Mouse (Mus musculus) heart, embryonic 16.5 days (tissue): Measurements from ENCODE around the gene Smyd2. TPM values are rescaled to one million over a fixed set of nuclear protein-coding genes. Genes with fewer than 3 reads are reported as not detected.

Source experiments
- ATAC-seq: fragments of 200-750 bp; cut with Nextera tagmentation; replicated peaks from 2 replicates; pipeline ENCODE4 v1.8.0; 2017; ENCODE audit warnings: moderate number of reproducible peaks; ENCODE audit not compliant: insufficient read depth, low FRiP score; ENCODE audit errors: extremely low read depth
- H3K27ac ChIP-seq: fragments of 300-500 bp; sonication (generic); 2 replicates; pipeline ENCODE4 v1.5.1; 2014; ENCODE audit warnings: mild to moderate bottlenecking, low read length, control low read depth, moderate library complexity
- H3K27me3 ChIP-seq: fragments of 300-500 bp; sonication (generic); 2 replicates; pipeline ENCODE4 v1.6.1; 2014; ENCODE audit warnings: low read length, mixed read lengths; ENCODE audit not compliant: control insufficient read depth, insufficient read depth
- H3K36me3 ChIP-seq: fragments of 300-500 bp; sonication (generic); 2 replicates; pipeline ENCODE4 v1.6.1; 2014; ENCODE audit not compliant: control insufficient read depth, insufficient read depth
- H3K4me1 ChIP-seq: fragments of 300-500 bp; sonication (generic); 2 replicates; pipeline ENCODE4 v1.6.1; 2014; ENCODE audit warnings: low read length, mixed read lengths; ENCODE audit not compliant: control insufficient read depth, insufficient read depth
- H3K4me2 ChIP-seq: fragments of 300-500 bp; sonication (generic); 2 replicates; pipeline ENCODE4 v1.6.1; 2014; ENCODE audit warnings: low read depth, mild to moderate bottlenecking, control low read depth, low read length
- H3K4me3 ChIP-seq: fragments of 300-500 bp; sonication (generic); 2 replicates; pipeline ENCODE4 v1.5.1; 2014; ENCODE audit warnings: mild to moderate bottlenecking, control low read depth, low read length
- H3K9ac ChIP-seq: fragments of 300-500 bp; sonication (generic); 2 replicates; pipeline ENCODE4 v1.6.1; 2014; ENCODE audit warnings: low read length, control low read depth
- H3K9me3 ChIP-seq: fragments of 300-500 bp; sonication (generic); replicated peaks from 2 replicates; pipeline ENCODE4 v1.6.1; 2016; ENCODE audit warnings: low read length; ENCODE audit not compliant: control insufficient read depth
- WGBS: fragments of 180-500 bp; shearing (Covaris S2); extraction: QIAGEN DNeasy Blood & Tissue Kit; methylation state at CpG from one replicate; pipeline ENCODE4 v1.1.7; 2014; 5-methylcytosine and 5-hydroxymethylcytosine counted together
- polyA plus RNA-seq: library from polyadenylated mRNA; unstranded; fragments of >200 nt; fragmentation: Nextera tagmentation; extraction: Ambion mirVana; gene quantifications from 2 replicates; pipeline ENCODE4 v1.2.1, GENCODE M21; 2015

The Smyd2 gene
- polyA plus RNA-seq, 1 experiment from 2014 or later: 244 TPM

DNA sequence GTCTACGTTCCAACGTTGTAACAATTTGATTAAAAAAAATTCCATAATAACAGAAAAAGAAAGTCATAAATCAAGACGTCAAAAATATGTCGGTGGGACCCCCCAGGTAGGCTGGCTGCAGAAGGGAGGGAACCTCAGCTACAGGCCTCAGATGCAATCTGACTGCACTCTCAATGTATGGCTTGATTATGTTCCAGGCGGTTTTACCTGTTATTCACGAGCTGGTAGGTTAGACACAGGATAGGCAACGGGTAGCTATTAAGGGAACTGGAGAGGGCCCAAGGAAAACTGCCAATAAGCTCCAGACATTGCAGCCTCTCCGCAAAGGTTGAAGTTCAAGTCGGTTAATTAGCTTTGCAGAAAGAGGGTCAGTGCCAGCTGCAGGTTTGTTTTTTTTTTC lies 558 bp upstream of the Smyd2 start:
- Histone ChIP-seq H3K27me3 (no peaks in the 10 kb centered on the region), H3K9ac (peak overlapping the region; percentile 96), H3K4me1 (peaks cover 63% of the 10 kb centered on the region), H3K27ac (peak overlapping the region; percentile 99), H3K9me3 (no peaks in the 10 kb centered on the region), H3K36me3 (no peaks in the 10 kb centered on the region), H3K4me3 (peak overlapping the region; percentile 88), H3K4me2 (peak overlapping the region; percentile 73)
- 26% methylated on average over 9 of the region's 9 CpGs for WGBS
- no peak for ATAC-seq

DNA sequence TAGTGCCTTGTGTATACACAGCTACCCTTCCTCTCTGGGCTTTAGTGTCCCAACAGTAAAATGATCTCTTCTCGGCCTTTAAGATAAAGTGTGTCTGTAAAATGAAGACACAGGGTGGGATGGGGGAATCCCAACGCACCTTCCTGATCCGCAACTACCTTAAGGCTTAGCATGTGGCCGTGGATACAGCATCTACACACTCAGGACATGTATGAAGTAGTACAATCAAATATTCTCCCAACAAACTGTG lies 670 bp downstream of the Smyd2 start:
- WGBS: 4% methylated on average over 4 of the region's 4 CpGs
- H3K4me2 ChIP-seq: peak overlapping the region; percentile 73
- H3K4me3 ChIP-seq: peak overlapping the region; percentile 88
- H3K27ac ChIP-seq: peak overlapping the region; percentile 99
- H3K4me1 ChIP-seq: peaks cover 64% of the 10 kb centered on the region
- no peaks in the 10 kb centered on the region for H3K36me3 ChIP-seq
- peak overlapping the region; percentile 96 for H3K9ac ChIP-seq
- ATAC-seq: no peak
- H3K9me3 ChIP-seq: no peaks in the 10 kb centered on the region
- H3K27me3 ChIP-seq: no peaks in the 10 kb centered on the region

DNA sequence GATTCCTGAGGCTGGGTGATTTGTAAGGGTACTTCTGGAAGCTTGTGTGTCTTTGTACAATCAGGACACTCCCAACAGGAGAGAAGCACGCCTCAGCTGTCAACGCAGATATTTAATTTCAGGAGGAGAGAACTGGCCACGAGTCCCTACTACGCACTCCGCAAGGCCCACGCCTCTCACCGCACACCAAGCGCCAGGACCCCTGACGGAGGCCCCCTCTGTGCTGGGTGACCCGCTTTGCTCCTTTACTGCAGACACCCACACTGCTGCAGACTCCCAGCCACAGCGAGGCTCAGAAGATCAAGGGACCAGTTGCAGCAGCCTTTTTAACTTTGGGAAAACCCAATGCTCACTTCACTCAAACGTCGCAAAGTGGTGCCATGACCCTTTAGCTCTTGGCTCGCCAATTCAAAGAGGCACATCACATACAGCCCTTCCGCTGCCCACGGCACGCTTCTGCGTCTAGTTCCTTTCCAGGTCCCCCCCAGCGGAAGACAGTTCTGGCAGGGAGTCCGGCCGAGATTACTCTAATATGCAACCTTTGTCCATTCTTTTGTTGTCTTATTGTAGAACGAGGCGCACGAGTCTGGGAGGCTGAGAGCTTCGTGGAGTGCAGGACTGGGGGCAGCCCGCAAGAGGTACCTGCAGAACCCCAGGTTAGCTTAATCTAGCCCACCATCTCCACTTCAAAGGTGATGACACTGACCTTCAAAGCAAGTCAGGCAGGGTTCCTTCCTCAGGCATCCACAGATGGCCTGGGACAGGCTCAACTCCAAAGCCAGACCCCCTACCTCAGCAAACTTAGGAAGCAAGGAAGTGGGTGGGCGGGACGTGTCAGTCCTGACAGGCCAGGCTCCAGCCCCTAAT lies 1.2 kb downstream of the Smyd2 start:
- H3K4me2 ChIP-seq: peak overlapping the region; percentile 73
- peak overlapping the region; percentile 99 for H3K27ac ChIP-seq
- peaks cover 63% of the 10 kb centered on the region for H3K4me1 ChIP-seq
- H3K4me3 ChIP-seq: peak overlapping the region; percentile 88
- 18% methylated on average over 28 of the region's 28 CpGs for WGBS
- no peak for ATAC-seq
- H3K9ac ChIP-seq: peak overlapping the region; percentile 96
- no peaks in the 10 kb centered on the region for H3K9me3 ChIP-seq
- no peaks in the 10 kb centered on the region for H3K27me3 ChIP-seq
- H3K36me3 ChIP-seq: no peaks in the 10 kb centered on the region

DNA sequence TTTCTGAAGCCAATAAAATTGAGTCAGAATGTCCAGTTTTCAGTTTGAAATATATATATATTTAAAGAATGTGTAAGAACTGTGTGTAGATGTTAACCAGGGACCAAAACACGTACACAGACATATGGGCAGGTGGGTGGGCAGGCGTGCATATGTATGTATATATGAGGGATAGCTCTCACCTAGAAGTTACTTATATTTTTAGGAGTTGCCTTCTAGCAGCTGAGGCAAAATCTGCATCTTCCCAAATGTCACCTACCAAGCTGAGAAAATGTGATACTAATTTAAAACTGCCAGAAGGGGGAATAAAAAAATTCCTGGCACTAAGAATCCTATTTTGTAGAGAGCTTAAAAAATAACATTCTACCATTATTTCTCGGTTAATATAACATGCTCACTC lies 2.4 kb downstream of the Smyd2 start:
- H3K4me3 ChIP-seq: no peak overlapping the region
- no peak overlapping the region for H3K27ac ChIP-seq
- no peak overlapping the region; the same call in 1 of the 2 replicates for H3K9ac ChIP-seq
- WGBS: 78% methylated on average over 3 of the region's 3 CpGs
- H3K27me3 ChIP-seq: no peaks in the 10 kb centered on the region
- no peaks in the 10 kb centered on the region for H3K9me3 ChIP-seq
- no peaks in the 10 kb centered on the region for H3K36me3 ChIP-seq
- ATAC-seq: no peak
- peak overlapping the region; percentile 12; the same call in 1 of the 2 replicates for H3K4me2 ChIP-seq
- peaks cover 62% of the 10 kb centered on the region for H3K4me1 ChIP-seq

DNA sequence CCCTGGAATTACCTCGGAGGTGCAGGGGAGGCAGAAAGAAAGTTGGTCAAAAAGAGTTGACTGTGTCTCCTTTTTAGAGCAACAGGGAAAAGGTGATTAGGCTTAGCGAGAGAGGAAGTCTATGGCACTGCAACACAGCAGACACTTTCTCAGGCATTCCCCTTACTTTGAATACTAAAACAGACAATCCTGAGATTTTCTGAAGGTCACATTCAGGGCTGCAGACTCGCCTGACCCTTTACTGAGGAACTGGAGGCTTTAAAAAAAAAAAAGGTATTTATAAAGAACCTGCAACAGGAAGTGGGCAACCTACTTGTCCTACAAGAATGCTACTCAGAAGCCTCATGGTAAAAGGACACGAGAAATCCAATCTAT lies 5.0 kb downstream of the Smyd2 start:
- Histone ChIP-seq H3K4me1 (peaks cover 53% of the 10 kb centered on the region), H3K27me3 (no peaks in the 10 kb centered on the region), H3K9me3 (no peaks in the 10 kb centered on the region), H3K27ac (peak overlapping the region; percentile 76), H3K9ac (peak overlapping the region; percentile 41), H3K36me3 (no peaks in the 10 kb centered on the region), H3K4me3 (no peak overlapping the region), H3K4me2 (peak overlapping the region; percentile 14)
- no peak for ATAC-seq
- 39% methylated on average over 4 of the region's 4 CpGs for WGBS

DNA sequence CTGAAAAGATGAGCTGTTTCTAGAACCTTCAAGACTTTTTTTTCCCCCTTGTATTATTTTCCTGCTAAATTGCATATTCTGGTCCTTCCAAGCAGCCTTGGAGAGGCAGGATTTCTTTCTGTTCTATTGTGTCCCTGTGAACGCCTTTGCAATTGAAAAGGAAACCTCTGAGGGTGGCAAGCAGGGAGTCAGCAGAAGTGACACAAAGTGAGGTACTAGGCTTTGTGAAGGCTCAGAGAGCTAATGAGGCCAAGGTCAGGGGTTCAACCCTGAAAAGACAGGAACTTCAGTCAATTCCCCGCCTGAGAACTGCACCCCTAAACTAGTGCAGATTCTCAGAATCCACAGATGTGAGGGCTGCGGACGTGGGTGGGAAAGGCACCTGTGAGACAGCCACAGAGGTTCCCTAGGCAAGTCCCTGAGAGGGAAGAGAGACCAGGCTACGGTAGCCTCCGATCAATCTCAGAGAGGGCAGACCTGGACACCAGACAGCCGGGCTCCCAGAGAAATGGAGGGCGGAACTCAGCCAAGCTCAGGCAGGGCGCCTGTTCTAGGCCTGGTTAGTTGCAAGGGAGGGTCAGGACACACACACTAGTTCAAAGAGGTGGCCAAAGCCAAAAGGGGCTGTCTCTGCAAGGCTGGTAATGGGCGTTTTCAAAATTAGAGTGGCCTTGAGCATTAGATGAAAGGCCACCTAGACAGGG lies 5.6 kb downstream of the Smyd2 start:
- Histone ChIP-seq H3K9me3 (no peaks in the 10 kb centered on the region), H3K27ac (peak overlapping the region; percentile 76)
- ATAC-seq: no peak

DNA sequence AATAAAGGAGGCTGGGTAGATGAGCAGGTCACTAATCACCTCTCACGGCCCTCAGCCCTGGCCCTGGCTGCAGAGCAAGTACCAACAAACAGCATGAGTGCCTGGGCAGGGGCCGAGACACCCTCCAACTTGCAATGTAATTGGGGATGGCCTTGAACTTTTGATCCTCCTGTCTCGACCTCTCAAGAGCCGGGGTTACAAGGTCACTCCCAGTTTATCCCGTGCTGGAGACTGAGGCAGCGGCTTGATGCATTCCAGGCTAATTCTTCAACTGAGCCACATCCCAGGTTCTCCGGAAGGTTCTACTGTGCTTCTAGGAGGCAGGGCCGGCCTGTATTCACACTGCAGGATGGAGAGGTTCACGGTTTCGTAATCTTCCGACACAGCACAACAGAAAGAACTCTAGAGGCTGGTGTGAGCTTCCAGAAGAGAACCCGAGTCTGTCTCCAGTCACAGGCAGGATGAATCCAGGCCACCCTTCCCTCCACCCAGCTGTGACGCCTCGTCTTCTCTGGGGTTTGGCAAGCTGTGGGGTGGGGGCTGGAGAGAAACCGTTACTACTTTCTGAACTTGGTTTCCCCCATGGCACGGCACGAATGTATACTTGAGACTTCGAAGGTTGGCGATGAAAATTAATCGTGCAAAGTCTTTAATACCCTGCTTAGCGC lies 8.9 kb downstream of the Smyd2 start:
- H3K4me3 ChIP-seq: no peak overlapping the region
- H3K27ac ChIP-seq: no peak overlapping the region
- H3K36me3 ChIP-seq: 0 out of 2 replicates have a peak, but pooled peaks cover 1% of the 10 kb centered on the region
- no peak overlapping the region for H3K9ac ChIP-seq
- ATAC-seq: no peak
- no peaks in the 10 kb centered on the region for H3K27me3 ChIP-seq
- no peak overlapping the region for H3K4me2 ChIP-seq
- 73% methylated on average over 21 of the region's 21 CpGs for WGBS
- no peaks in the 10 kb centered on the region for H3K9me3 ChIP-seq
- peaks cover 60% of the 10 kb centered on the region for H3K4me1 ChIP-seq

More for the DNA sequence above, 5.6 kb downstream of the Smyd2 start:
- H3K4me2 ChIP-seq: peak overlapping the region; percentile 14; the same call in 1 of the 2 replicates
- H3K9ac ChIP-seq: peak overlapping the region; percentile 41
- 54% methylated on average over 10 of the region's 10 CpGs for WGBS
- H3K27me3 ChIP-seq: no peaks in the 10 kb centered on the region
- H3K36me3 ChIP-seq: no peaks in the 10 kb centered on the region
- no peak overlapping the region for H3K4me3 ChIP-seq
- peaks cover 59% of the 10 kb centered on the region for H3K4me1 ChIP-seq

DNA sequence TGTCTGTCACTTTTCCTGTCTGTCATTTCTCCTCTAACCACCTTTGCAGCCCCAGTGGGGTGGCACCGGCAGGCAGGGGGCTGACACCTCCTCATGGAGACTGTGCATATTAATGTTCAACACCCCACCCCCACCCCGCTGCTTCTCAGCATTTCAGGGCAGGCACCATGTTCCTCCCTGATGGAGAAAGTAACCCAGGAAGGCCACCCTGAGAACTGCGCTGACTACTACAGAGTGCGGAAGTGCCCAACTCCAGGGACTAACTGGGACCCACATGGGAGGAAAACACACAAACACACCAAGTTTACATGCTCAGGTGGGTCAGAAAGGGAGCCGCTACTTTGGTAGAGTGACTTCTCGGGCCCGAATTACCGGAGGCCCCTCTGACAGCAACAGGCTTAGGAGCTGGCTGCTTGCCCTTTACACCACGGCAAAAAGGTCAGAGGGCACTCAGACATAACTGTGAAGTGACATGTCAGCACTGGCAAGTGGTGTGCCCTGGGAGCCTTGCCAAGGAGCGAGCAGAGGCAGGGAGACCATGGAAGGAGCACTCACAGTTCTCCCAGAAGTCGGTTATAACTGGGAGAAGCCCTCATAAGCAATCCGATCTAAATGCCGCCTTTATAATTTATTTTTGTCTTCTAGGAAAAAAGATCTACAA lies 11.3 kb downstream of the Smyd2 start:
- Histone ChIP-seq H3K27me3 (no peaks in the 10 kb centered on the region), H3K9ac (peak overlapping the region; percentile 63), H3K9me3 (no peaks in the 10 kb centered on the region), H3K4me1 (peaks cover 42% of the 10 kb centered on the region), H3K4me2 (peak overlapping the region; percentile 55), H3K36me3 (0 out of 2 replicates have a peak, but pooled peaks cover 2% of the 10 kb centered on the region), H3K4me3 (peak overlapping the region; percentile 21; the same call in 1 of the 2 replicates), H3K27ac (peak overlapping the region; percentile 90)
- ATAC-seq: peak; percentile 66
- WGBS: 26% methylated on average over 13 of the region's 13 CpGs
